Mouse (Mus musculus) layer of hippocampus, adult 2 months (tissue): Measurements from ENCODE around the gene Fa2h. TPM values are rescaled to one million over a fixed set of nuclear protein-coding genes. Genes with fewer than 3 reads are reported as not detected.

Experiments
- DNase-seq, 2 experiments: peaks; one replicate each; pipeline ENCODE4 v3.0.0; 2022; ENCODE audit warnings: low spot score in 2 of 2
- H3K27ac ChIP-seq: fragments of 200-600 bp; 2 replicates; pipeline ENCODE4 v1.8.1; 2022
- H3K4me3 ChIP-seq: fragments of 200-600 bp; 2 replicates; pipeline ENCODE4 v1.8.1; 2022; ENCODE audit warnings: mild to moderate bottlenecking
- CTCF ChIP-seq: fragments of 200-600 bp; conservative IDR thresholded peaks from 2 replicates; pipeline ENCODE4 v1.8.1; 2022; ENCODE audit warnings: antibody characterized with exemption, mild to moderate bottlenecking, moderate library complexity
- total RNA-seq, 2 experiments: library from RNA; stranded (reverse); gene quantifications; 2 replicates each; pipeline ENCODE4 v1.2.3; 2021

Gene Fa2h
- total RNA-seq, 2 experiments from 2014 or later: 22.0 to 23.1 TPM

GRCm38 (mm10) chr8:111385915-111386314 lies 7.7 kb downstream of the Fa2h start:
- TF ChIP-seq CTCF: no peak
- Histone ChIP-seq H3K4me3 (no peak overlapping the region), H3K27ac (0 out of 2 replicates have a peak overlapping the region, but pooled peaks have one; percentile 39)
- no peak for DNase-seq

- Histone ChIP-seq H3K27ac (no peak overlapping the region), H3K4me3 (no peak overlapping the region)
- no peak for TF ChIP-seq CTCF
- no peak for DNase-seq
These were observed 9.0 kb downstream of the Fa2h start for GRCm38 (mm10) chr8:111384628-111385027.

- TF ChIP-seq CTCF: no peak
- peak overlapping the region; percentile 86 for H3K27ac ChIP-seq
These were observed 18.4 kb downstream of the Fa2h start for GRCm38 (mm10) chr8:111375192-111375591.

GRCm38 (mm10) chr8:111369711-111370110 lies 23.9 kb downstream of the Fa2h start:
- Histone ChIP-seq H3K4me3 (no peak overlapping the region), H3K27ac (0 out of 2 replicates have a peak overlapping the region, but pooled peaks have one; percentile 32)
- TF ChIP-seq CTCF: no peak
- no peak for DNase-seq

More at GRCm38 (mm10) chr8:111375192-111375591, 18.4 kb downstream of the Fa2h start:
- DNase-seq: peak in 1 of 2 experiments; percentile 48
- no peak overlapping the region for H3K4me3 ChIP-seq

GRCm38 (mm10) chr8:111367350-111367749 lies 26.3 kb downstream of the Fa2h start:
- H3K27ac ChIP-seq: peak overlapping the region; percentile 37; the same call in 1 of the 2 replicates
- DNase-seq: no peak
- H3K4me3 ChIP-seq: no peak overlapping the region; the same call in 1 of the 2 replicates
- TF ChIP-seq CTCF: no peak

GRCm38 (mm10) chr8:111366610-111367234 lies 26.9 kb downstream of the Fa2h start:
- peak overlapping the region; percentile 15; the same call in 1 of the 2 replicates for H3K4me3 ChIP-seq
- no peak for TF ChIP-seq CTCF
- DNase-seq: no peak
- peak overlapping the region; percentile 37; the same call in 1 of the 2 replicates for H3K27ac ChIP-seq

GRCm38 (mm10) chr8:111363489-111363888 lies 30.1 kb downstream of the Fa2h start:
- Histone ChIP-seq H3K4me3 (no peak overlapping the region), H3K27ac (no peak overlapping the region)
- DNase-seq: no peak
- TF ChIP-seq CTCF: no peak

GRCm38 (mm10) chr8:111360579-111361209 lies 32.9 kb downstream of the Fa2h start:
- TF ChIP-seq CTCF: no peak
- Histone ChIP-seq H3K4me3 (no peak overlapping the region), H3K27ac (peak overlapping the region; percentile 48; the same call in 1 of the 2 replicates)
- no peak for DNase-seq

GRCm38 (mm10) chr8:111359936-111360335 lies 33.7 kb downstream of the Fa2h start:
- TF ChIP-seq CTCF: no peak
- no peak for DNase-seq
- no peak overlapping the region for H3K4me3 ChIP-seq
- no peak overlapping the region for H3K27ac ChIP-seq

GRCm38 (mm10) chr8:111358905-111359304 lies 34.7 kb downstream of the Fa2h start:
- TF ChIP-seq CTCF: peak; percentile 53
- no peak overlapping the region for H3K4me3 ChIP-seq

GRCm38 (mm10) chr8:111357433-111357832 lies 36.2 kb downstream of the Fa2h start:
- TF ChIP-seq CTCF: no peak
- H3K27ac ChIP-seq: peak overlapping the region; percentile 18; the same call in 1 of the 2 replicates
- DNase-seq: no peak
- H3K4me3 ChIP-seq: no peak overlapping the region

More at GRCm38 (mm10) chr8:111358905-111359304, 34.7 kb downstream of the Fa2h start:
- DNase-seq: no peak
- H3K27ac ChIP-seq: no peak overlapping the region

GRCm38 (mm10) chr8:111353497-111353896 lies 40.1 kb downstream of the Fa2h start:
- peak; percentile 38 to 68 for DNase-seq
- peak overlapping the region; percentile 76 for H3K27ac ChIP-seq

GRCm38 (mm10) chr8:111352289-111352688 lies 41.3 kb downstream of the Fa2h start:
- peak overlapping the region; percentile 74 for H3K27ac ChIP-seq
- DNase-seq: no peak
- TF ChIP-seq CTCF: no peak
- no peak overlapping the region for H3K4me3 ChIP-seq

More at GRCm38 (mm10) chr8:111353497-111353896, 40.1 kb downstream of the Fa2h start:
- H3K4me3 ChIP-seq: no peak overlapping the region
- TF ChIP-seq CTCF: peak; percentile 56
